Mouse (Mus musculus): ENCODE data around the gene Canx. TPM values are rescaled to one million over a fixed set of nuclear protein-coding genes. Genes with fewer than 3 reads are reported as not detected.

The Canx gene
- polyA plus RNA-seq, 1 experiment from 2014 or later, result 248 TPM

- under 1% methylated on average over 45 of the region's 45 CpGs for WGBS
- peaks cover 2% of the 10 kb centered on the region; the same call in 1 of the 2 replicates for H3K4me1 ChIP-seq (replicated peaks; ENCODE audit: control insufficient read depth, insufficient read depth, low read length)
- DNase-seq (ENCODE audit: low spot score) (peak; percentile 99), ATAC-seq (replicated peaks; ENCODE audit: low FRiP score) (peak; percentile 98)
- H3K27ac ChIP-seq (ENCODE audit: low read depth, low read length), result peak within 1 kb of the TSS; percentile 95
- H3K4me3 ChIP-seq (ENCODE audit: low read depth, low read length), result peak within 1 kb of the TSS; percentile 98
- H3K9ac ChIP-seq (ENCODE audit: low read length), result peak within 1 kb of the TSS; percentile 99
- peaks cover 3% of the 10 kb centered on the region; the same call in 1 of the 2 replicates for H3K36me3 ChIP-seq (ENCODE audit: control insufficient read depth, insufficient read depth, low read length)
- peak within 1 kb of the TSS; percentile 78 for H3K4me2 ChIP-seq (ENCODE audit: low read depth, low read length, severe bottlenecking)
- no peaks in the 10 kb centered on the region for H3K9me3 ChIP-seq (ENCODE audit: control insufficient read depth, low read length)
- no peaks in the 10 kb centered on the region for H3K27me3 ChIP-seq (ENCODE audit: control insufficient read depth, insufficient read depth, low read length)
Observed at GRCm38 (mm10) chr11:50292190-50292855, 33.1 kb downstream of the Canx start, which contains the start of gene Maml1. Gene Maml1 (minus strand): TSS chr11:50292311.

GRCm38 (mm10) chr11:50291321-50292165, 33.9 kb downstream of the Canx start:
- Histone ChIP-seq H3K4me1 (replicated peaks; ENCODE audit: control insufficient read depth, insufficient read depth, low read length) (peaks cover 2% of the 10 kb centered on the region; the same call in 1 of the 2 replicates), H3K4me3 (ENCODE audit: low read depth, low read length) (peak overlapping the region; percentile 98), H3K27me3 (ENCODE audit: control insufficient read depth, insufficient read depth, low read length) (no peaks in the 10 kb centered on the region), H3K4me2 (ENCODE audit: low read depth, low read length, severe bottlenecking) (peak overlapping the region; percentile 78), H3K36me3 (ENCODE audit: control insufficient read depth, insufficient read depth, low read length) (no peaks in the 10 kb centered on the region; the same call in 1 of the 2 replicates), H3K27ac (ENCODE audit: low read depth, low read length) (peak overlapping the region; percentile 95), H3K9me3 (ENCODE audit: control insufficient read depth, low read length) (no peaks in the 10 kb centered on the region), H3K9ac (ENCODE audit: low read length) (peak overlapping the region; percentile 99)
- WGBS, result under 1% methylated on average over 83 of the region's 85 CpGs
- DNase-seq (ENCODE audit: low spot score) (peak; percentile 81), ATAC-seq (replicated peaks; ENCODE audit: low FRiP score) (peak; percentile 82)

- H3K9ac ChIP-seq (ENCODE audit: low read length), result peak overlapping the region; percentile 99
- H3K4me3 ChIP-seq (ENCODE audit: low read depth, low read length), result peak overlapping the region; percentile 98
- no peak for DNase-seq (ENCODE audit: low spot score)
- WGBS, result 19% methylated on average over 20 of the region's 20 CpGs
- ATAC-seq (replicated peaks; ENCODE audit: low FRiP score), result no peak
- peaks cover 2% of the 10 kb centered on the region; the same call in 1 of the 2 replicates for H3K4me1 ChIP-seq (replicated peaks; ENCODE audit: control insufficient read depth, insufficient read depth, low read length)
- peak overlapping the region; percentile 78 for H3K4me2 ChIP-seq (ENCODE audit: low read depth, low read length, severe bottlenecking)
- H3K27me3 ChIP-seq (ENCODE audit: control insufficient read depth, insufficient read depth, low read length), result no peaks in the 10 kb centered on the region
- H3K36me3 ChIP-seq (ENCODE audit: control insufficient read depth, insufficient read depth, low read length), result no peaks in the 10 kb centered on the region; the same call in 1 of the 2 replicates
- no peaks in the 10 kb centered on the region for H3K9me3 ChIP-seq (ENCODE audit: control insufficient read depth, low read length)
- peak overlapping the region; percentile 95; the same call in 1 of the 2 replicates for H3K27ac ChIP-seq (ENCODE audit: low read depth, low read length)
Observed at GRCm38 (mm10) chr11:50290486-50291225, 34.8 kb downstream of the Canx start.

- Histone ChIP-seq H3K27ac (ENCODE audit: low read depth, low read length) (no peak overlapping the region), H3K36me3 (ENCODE audit: control insufficient read depth, insufficient read depth, low read length) (no peaks in the 10 kb centered on the region; the same call in 1 of the 2 replicates), H3K4me1 (replicated peaks; ENCODE audit: control insufficient read depth, insufficient read depth, low read length) (peaks cover 2% of the 10 kb centered on the region; the same call in 1 of the 2 replicates), H3K9ac (ENCODE audit: low read length) (no peak overlapping the region), H3K4me3 (ENCODE audit: low read depth, low read length) (no peak overlapping the region), H3K4me2 (ENCODE audit: low read depth, low read length, severe bottlenecking) (no peak overlapping the region), H3K9me3 (ENCODE audit: control insufficient read depth, low read length) (no peaks in the 10 kb centered on the region), H3K27me3 (ENCODE audit: control insufficient read depth, insufficient read depth, low read length) (no peaks in the 10 kb centered on the region)
- DNase-seq (ENCODE audit: low spot score) (no peak), ATAC-seq (replicated peaks; ENCODE audit: low FRiP score) (no peak)
- WGBS, result 98% methylated on average over 1 of the region's 1 CpGs
Observed at GRCm38 (mm10) chr11:50286428-50286827, 39.0 kb downstream of the Canx start.

- H3K27me3 ChIP-seq (ENCODE audit: control insufficient read depth, insufficient read depth, low read length), result no peaks in the 10 kb centered on the region
- 93% methylated on average over 7 of the region's 7 CpGs for WGBS
- H3K9me3 ChIP-seq (ENCODE audit: control insufficient read depth, low read length), result no peaks in the 10 kb centered on the region
- H3K4me3 ChIP-seq (ENCODE audit: low read depth, low read length), result no peak overlapping the region
- H3K36me3 ChIP-seq (ENCODE audit: control insufficient read depth, insufficient read depth, low read length), result no peaks in the 10 kb centered on the region; the same call in 1 of the 2 replicates
- DNase-seq (ENCODE audit: low spot score), result no peak
- H3K27ac ChIP-seq (ENCODE audit: low read depth, low read length), result no peak overlapping the region
- no peak for ATAC-seq (replicated peaks; ENCODE audit: low FRiP score)
- H3K9ac ChIP-seq (ENCODE audit: low read length), result no peak overlapping the region
- H3K4me2 ChIP-seq (ENCODE audit: low read depth, low read length, severe bottlenecking), result no peak overlapping the region
- H3K4me1 ChIP-seq (replicated peaks; ENCODE audit: control insufficient read depth, insufficient read depth, low read length), result peaks cover 2% of the 10 kb centered on the region; the same call in 1 of the 2 replicates
Observed at GRCm38 (mm10) chr11:50285696-50286095, 39.8 kb downstream of the Canx start.

- H3K4me2 ChIP-seq (ENCODE audit: low read depth, low read length, severe bottlenecking), result no peak overlapping the region
- no peak for ATAC-seq (replicated peaks; ENCODE audit: low FRiP score)
Observed at GRCm38 (mm10) chr11:50285263-50285662, 40.2 kb downstream of the Canx start.

GRCm38 (mm10) chr11:50280053-50280452, 45.4 kb downstream of the Canx start:
- Histone ChIP-seq H3K36me3 (ENCODE audit: control insufficient read depth, insufficient read depth, low read length) (no peaks in the 10 kb centered on the region), H3K4me2 (ENCODE audit: low read depth, low read length, severe bottlenecking) (no peak overlapping the region), H3K4me3 (ENCODE audit: low read depth, low read length) (no peak overlapping the region), H3K4me1 (replicated peaks; ENCODE audit: control insufficient read depth, insufficient read depth, low read length) (no peaks in the 10 kb centered on the region), H3K27me3 (ENCODE audit: control insufficient read depth, insufficient read depth, low read length) (no peaks in the 10 kb centered on the region), H3K9me3 (ENCODE audit: control insufficient read depth, low read length) (no peaks in the 10 kb centered on the region), H3K9ac (ENCODE audit: low read length) (no peak overlapping the region), H3K27ac (ENCODE audit: low read depth, low read length) (no peak overlapping the region)
- DNase-seq (ENCODE audit: low spot score) (no peak), ATAC-seq (replicated peaks; ENCODE audit: low FRiP score) (no peak)
- 77% methylated on average over 1 of the region's 1 CpGs for WGBS

More at GRCm38 (mm10) chr11:50285263-50285662, 40.2 kb downstream of the Canx start:
- no peaks in the 10 kb centered on the region; the same call in 1 of the 2 replicates for H3K36me3 ChIP-seq (ENCODE audit: control insufficient read depth, insufficient read depth, low read length)
- no peak for DNase-seq (ENCODE audit: low spot score)
- no peak overlapping the region for H3K4me3 ChIP-seq (ENCODE audit: low read depth, low read length)
- WGBS, result 97% methylated on average over 5 of the region's 5 CpGs
- no peak overlapping the region for H3K27ac ChIP-seq (ENCODE audit: low read depth, low read length)
- no peaks in the 10 kb centered on the region; the same call in 1 of the 2 replicates for H3K4me1 ChIP-seq (replicated peaks; ENCODE audit: control insufficient read depth, insufficient read depth, low read length)
- no peaks in the 10 kb centered on the region for H3K27me3 ChIP-seq (ENCODE audit: control insufficient read depth, insufficient read depth, low read length)
- H3K9me3 ChIP-seq (ENCODE audit: control insufficient read depth, low read length), result no peaks in the 10 kb centered on the region
- no peak overlapping the region for H3K9ac ChIP-seq (ENCODE audit: low read length)

GRCm38 (mm10) chr11:50279005-50279404, 46.5 kb downstream of the Canx start:
- DNase-seq (ENCODE audit: low spot score) (no peak), ATAC-seq (replicated peaks; ENCODE audit: low FRiP score) (no peak)
- H3K9ac ChIP-seq (ENCODE audit: low read length), result no peak overlapping the region
- no peaks in the 10 kb centered on the region for H3K4me1 ChIP-seq (replicated peaks; ENCODE audit: control insufficient read depth, insufficient read depth, low read length)
- no peak overlapping the region for H3K27ac ChIP-seq (ENCODE audit: low read depth, low read length)
- 95% methylated on average over 4 of the region's 4 CpGs for WGBS
- H3K4me3 ChIP-seq (ENCODE audit: low read depth, low read length), result no peak overlapping the region
- no peaks in the 10 kb centered on the region for H3K9me3 ChIP-seq (ENCODE audit: control insufficient read depth, low read length)
- no peaks in the 10 kb centered on the region for H3K36me3 ChIP-seq (ENCODE audit: control insufficient read depth, insufficient read depth, low read length)
- H3K4me2 ChIP-seq (ENCODE audit: low read depth, low read length, severe bottlenecking), result no peak overlapping the region
- H3K27me3 ChIP-seq (ENCODE audit: control insufficient read depth, insufficient read depth, low read length), result no peaks in the 10 kb centered on the region

Measured in forebrain, embryonic 11.5 days (tissue).